In the genomic region with DNA sequence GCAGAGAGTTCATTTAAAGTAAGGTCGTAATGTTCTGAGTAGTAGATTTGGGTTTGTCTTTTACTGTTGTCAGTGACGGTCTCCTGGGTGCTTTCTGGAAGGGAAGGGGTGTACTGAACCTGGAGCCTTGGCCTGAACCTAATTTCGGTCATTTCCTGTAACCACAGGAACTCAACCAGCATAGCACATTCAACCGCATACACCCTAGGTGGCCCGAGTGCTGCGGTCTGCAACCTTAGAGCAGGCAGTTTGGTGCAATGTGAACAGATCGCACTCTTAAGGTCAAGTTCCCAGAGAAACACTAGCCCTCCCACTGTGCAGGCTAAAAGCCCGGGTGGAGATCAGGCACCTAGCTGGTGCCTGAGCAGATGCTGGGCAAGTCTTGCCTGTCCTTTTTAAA, we compare ENCODE assay signal across 12 mouse cellular contexts.
DNase-seq lines count a peak whose midpoint lies in the region.
"Had no signal": no experiment of that assay in that cellular context is flagged by ENCODE, and none has a peak within 500 bp of the region (broad histone marks: within the 10 kb centered on the region; RNA-seq: fewer than 3 reads in every experiment).

No protein-coding gene starts in this region.

- intact Hi-C loops in gastrocnemius, postnatal 14 days (cut with DNase I; ENCODE audit: low total_unique reads), result no loop called here

- peak; percentile 12 for DNase-seq in cerebellum, adult 8-10 months
- no peak for DNase-seq in cerebellum, postnatal 10 days
- peak; percentile 66 for DNase-seq in 416B (ENCODE audit: low read depth)
- DNase-seq in cerebellum, adult 9-10 months, result peak; percentile 14
- DNase-seq in induced T-regulatory cell, adult 2 months (ENCODE audit: low read depth), result peak; percentile 34
- no peak for DNase-seq in urinary bladder, postnatal 14 days (ENCODE audit: low spot score)
- DNase-seq in gastrocnemius, postnatal 14 days, result no peak
- no peak for DNase-seq in spleen, adult 12 weeks (ENCODE audit: low spot score)
- DNase-seq: kidney, postnatal 4 days; lung, embryonic 14.5 days; spleen, adult 18-20 months; thymus, adult 18-20 months had no signal

Comparison
In these comparisons a context has a peak if more than half of its experiments do, and no peak if none do; other contexts are left out.
1. DNase-seq: peak in cerebellum, adult 8-10 months (single experiment), 416B (single experiment), cerebellum, adult 9-10 months (single experiment) and induced T-regulatory cell, adult 2 months (single experiment); none in cerebellum, postnatal 10 days (0 of 2), urinary bladder, postnatal 14 days (single experiment), gastrocnemius, postnatal 14 days (single experiment) and spleen, adult 12 weeks (single experiment).